Mouse (Mus musculus) embryonic facial prominence, embryonic 10.5 days (tissue): ENCODE measurements around the gene Melk. TPM values are rescaled to one million over a fixed set of nuclear protein-coding genes. Genes with fewer than 3 reads are reported as not detected.

Experiments used
- DNase-seq: peaks from one replicate; pipeline ENCODE4 v3.0.0-alpha.2; 2017; ENCODE audit warnings: low spot score
- H3K27ac ChIP-seq: fragments of 300-500 bp; sonication (generic); replicated peaks from 2 replicates; pipeline ENCODE4 v1.5.1; 2016; ENCODE audit warnings: mild to moderate bottlenecking
- H3K27me3 ChIP-seq: fragments of 300-500 bp; sonication (generic); replicated peaks from 2 replicates; pipeline ENCODE4 v1.6.1; 2016; ENCODE audit warnings: low read depth, mild to moderate bottlenecking; ENCODE audit not compliant: poor library complexity, severe bottlenecking
- H3K36me3 ChIP-seq: fragments of 300-500 bp; sonication (generic); replicated peaks from 2 replicates; pipeline ENCODE4 v1.6.1; 2016; ENCODE audit warnings: mild to moderate bottlenecking, moderate library complexity
- H3K4me1 ChIP-seq: fragments of 300-500 bp; sonication (generic); 2 replicates; pipeline ENCODE4 v1.6.1; 2016
- H3K4me3 ChIP-seq: fragments of 300-500 bp; sonication (generic); 2 replicates; pipeline ENCODE4 v1.5.1; 2016; ENCODE audit warnings: mild to moderate bottlenecking, moderate library complexity
- H3K9me3 ChIP-seq: fragments of 300-500 bp; sonication (generic); 2 replicates; pipeline ENCODE4 v1.6.1; 2016; ENCODE audit warnings: mild to moderate bottlenecking
- WGBS: fragments of 180-500 bp; shearing (Covaris S2); methylation state at CpG from one replicate; pipeline ENCODE4 v1.1.7; 2016; 5-methylcytosine and 5-hydroxymethylcytosine counted together
- polyA plus RNA-seq: library from polyadenylated mRNA; unstranded; fragments of >200 nt; fragmentation: Nextera tagmentation; extraction: Ambion mirVana; gene quantifications from 2 replicates; pipeline ENCODE4 v1.2.1, GENCODE M21; 2016

The Melk gene
- polyA plus RNA-seq, 1 experiment from 2014 or later, result 66.7 TPM

- peak; percentile 49 for DNase-seq
- Histone ChIP-seq H3K36me3 (no peaks in the 10 kb centered on the region), H3K4me3 (no peak overlapping the region), H3K27ac (no peak overlapping the region), H3K4me1 (no peaks in the 10 kb centered on the region), H3K9me3 (no peaks in the 10 kb centered on the region), H3K27me3 (no peaks in the 10 kb centered on the region)
- WGBS, result 14% methylated on average over 7 of the region's 7 CpGs
Observed at GRCm38 (mm10) chr4:44292534-44292933, 8.1 kb upstream of the Melk start.

- H3K27me3 ChIP-seq, result no peaks in the 10 kb centered on the region
- 56% methylated on average over 1 of the region's 1 CpGs for WGBS
- no peak overlapping the region for H3K27ac ChIP-seq
- H3K4me3 ChIP-seq, result no peak overlapping the region
- H3K9me3 ChIP-seq, result no peaks in the 10 kb centered on the region
- DNase-seq, result no peak
- H3K4me1 ChIP-seq, result no peaks in the 10 kb centered on the region
- no peaks in the 10 kb centered on the region for H3K36me3 ChIP-seq
Observed at GRCm38 (mm10) chr4:44295837-44296236, 4.8 kb upstream of the Melk start.

- no peaks in the 10 kb centered on the region for H3K9me3 ChIP-seq
- no peak for DNase-seq
- peaks cover 14% of the 10 kb centered on the region for H3K4me1 ChIP-seq
- no peak overlapping the region for H3K4me3 ChIP-seq
- no peaks in the 10 kb centered on the region for H3K27me3 ChIP-seq
- no peak overlapping the region for H3K27ac ChIP-seq
- peaks cover 82% of the 10 kb centered on the region for H3K36me3 ChIP-seq
- 90% methylated on average over 7 of the region's 7 CpGs for WGBS
Observed at GRCm38 (mm10) chr4:44306585-44306984, 5.9 kb downstream of the Melk start.

- no peak for DNase-seq
- Histone ChIP-seq H3K4me3 (no peak overlapping the region), H3K27me3 (no peaks in the 10 kb centered on the region), H3K9me3 (no peaks in the 10 kb centered on the region), H3K4me1 (no peaks in the 10 kb centered on the region), H3K36me3 (peaks cover 95% of the 10 kb centered on the region), H3K27ac (no peak overlapping the region)
- WGBS, result 88% methylated on average over 4 of the region's 4 CpGs
Observed at GRCm38 (mm10) chr4:44310429-44310828, 9.8 kb downstream of the Melk start.

GRCm38 (mm10) chr4:44310911-44311310 is 10.2 kb downstream of the Melk start:
- H3K36me3 ChIP-seq, result peaks cover 96% of the 10 kb centered on the region
- no peak overlapping the region for H3K4me3 ChIP-seq
- H3K9me3 ChIP-seq, result no peaks in the 10 kb centered on the region
- no peaks in the 10 kb centered on the region for H3K4me1 ChIP-seq
- no peaks in the 10 kb centered on the region for H3K27me3 ChIP-seq
- DNase-seq, result no peak
- H3K27ac ChIP-seq, result no peak overlapping the region
- 81% methylated on average over 4 of the region's 4 CpGs for WGBS

- Histone ChIP-seq H3K4me1 (no peaks in the 10 kb centered on the region), H3K27ac (no peak overlapping the region), H3K9me3 (no peaks in the 10 kb centered on the region), H3K27me3 (no peaks in the 10 kb centered on the region), H3K36me3 (peaks cover 77% of the 10 kb centered on the region), H3K4me3 (no peak overlapping the region)
- no peak for DNase-seq
- 86% methylated on average over 12 of the region's 12 CpGs for WGBS
Observed at GRCm38 (mm10) chr4:44316270-44316809, 15.7 kb downstream of the Melk start.

- Histone ChIP-seq H3K27ac (no peak overlapping the region), H3K36me3 (peaks cover 70% of the 10 kb centered on the region), H3K4me3 (no peak overlapping the region), H3K9me3 (no peaks in the 10 kb centered on the region), H3K27me3 (no peaks in the 10 kb centered on the region), H3K4me1 (no peaks in the 10 kb centered on the region)
- 93% methylated on average over 6 of the region's 6 CpGs for WGBS
- DNase-seq, result no peak
Observed at GRCm38 (mm10) chr4:44320448-44320847, 19.8 kb downstream of the Melk start.

GRCm38 (mm10) chr4:44322124-44322523 is 21.4 kb downstream of the Melk start:
- H3K27me3 ChIP-seq, result no peaks in the 10 kb centered on the region
- peaks cover 76% of the 10 kb centered on the region for H3K36me3 ChIP-seq
- no peaks in the 10 kb centered on the region for H3K4me1 ChIP-seq
- 96% methylated on average over 7 of the region's 7 CpGs for WGBS
- no peak for DNase-seq
- no peak overlapping the region for H3K27ac ChIP-seq
- H3K9me3 ChIP-seq, result no peaks in the 10 kb centered on the region
- H3K4me3 ChIP-seq, result no peak overlapping the region

GRCm38 (mm10) chr4:44325453-44325852 is 24.8 kb downstream of the Melk start:
- 57% methylated on average over 4 of the region's 4 CpGs for WGBS
- no peak for DNase-seq
- no peaks in the 10 kb centered on the region for H3K9me3 ChIP-seq
- no peak overlapping the region for H3K4me3 ChIP-seq
- no peaks in the 10 kb centered on the region for H3K4me1 ChIP-seq
- peaks cover 85% of the 10 kb centered on the region for H3K36me3 ChIP-seq
- H3K27me3 ChIP-seq, result no peaks in the 10 kb centered on the region
- no peak overlapping the region for H3K27ac ChIP-seq

GRCm38 (mm10) chr4:44326721-44327120 is 26.0 kb downstream of the Melk start:
- no peak overlapping the region for H3K4me3 ChIP-seq
- H3K9me3 ChIP-seq, result no peaks in the 10 kb centered on the region
- no peak for DNase-seq
- H3K36me3 ChIP-seq, result peaks cover 84% of the 10 kb centered on the region
- no peak overlapping the region for H3K27ac ChIP-seq
- H3K4me1 ChIP-seq, result no peaks in the 10 kb centered on the region
- no peaks in the 10 kb centered on the region for H3K27me3 ChIP-seq
- WGBS, result 96% methylated on average over 3 of the region's 3 CpGs

GRCm38 (mm10) chr4:44327976-44328375 is 27.3 kb downstream of the Melk start:
- Histone ChIP-seq H3K4me3 (no peak overlapping the region), H3K4me1 (no peaks in the 10 kb centered on the region), H3K27me3 (no peaks in the 10 kb centered on the region), H3K27ac (no peak overlapping the region), H3K36me3 (peaks cover 88% of the 10 kb centered on the region), H3K9me3 (no peaks in the 10 kb centered on the region)
- WGBS, result 76% methylated on average over 1 of the region's 1 CpGs
- DNase-seq, result no peak

- Histone ChIP-seq H3K4me1 (no peaks in the 10 kb centered on the region), H3K27me3 (no peaks in the 10 kb centered on the region), H3K9me3 (no peaks in the 10 kb centered on the region), H3K36me3 (peaks cover 73% of the 10 kb centered on the region), H3K27ac (no peak overlapping the region), H3K4me3 (no peak overlapping the region)
- no peak for DNase-seq
- whole genome bisulfite sequencing, result 92% methylated on average over 8 of the region's 8 CpGs
Observed at GRCm38 (mm10) chr4:44335006-44335405, 34.3 kb downstream of the Melk start.

- H3K36me3 ChIP-seq, result peaks cover 74% of the 10 kb centered on the region
- DNase-seq, result no peak
- WGBS, result 95% methylated on average over 7 of the region's 7 CpGs
Observed at GRCm38 (mm10) chr4:44361670-44362069, 61.0 kb downstream of the Melk start.

More at GRCm38 (mm10) chr4:44361670-44362069, 61.0 kb downstream of the Melk start:
- Histone ChIP-seq H3K27ac (no peak overlapping the region), H3K4me3 (no peak overlapping the region), H3K4me1 (no peaks in the 10 kb centered on the region), H3K9me3 (no peaks in the 10 kb centered on the region), H3K27me3 (no peaks in the 10 kb centered on the region)
